Mouse (Mus musculus) bone marrow, adult 2 months (tissue): ENCODE results near the gene Ralgapa2. TPM values are rescaled to one million over a fixed set of nuclear protein-coding genes. Genes with fewer than 3 reads are reported as not detected.

Experiments
- H3K27ac ChIP-seq: fragments of 200-500 bp; 2 replicates; pipeline ENCODE4 v1.5.1; 2012; ENCODE audit warnings: low read depth, mild to moderate bottlenecking, control low read depth, inconsistent platforms, low read length; ENCODE audit not compliant: control insufficient read depth, poor library complexity, insufficient read depth
- H3K4me1 ChIP-seq: fragments of 200-500 bp; 2 replicates; pipeline ENCODE4 v1.6.1; 2011; ENCODE audit warnings: low read length; ENCODE audit not compliant: control insufficient read depth, insufficient read depth
- H3K4me3 ChIP-seq: fragments of 200-500 bp; replicated peaks from 2 replicates; pipeline ENCODE3; 2011; ENCODE audit warnings: mild to moderate bottlenecking, low read depth, low read length, control low read depth; ENCODE audit not compliant: control insufficient read depth
- CTCF ChIP-seq: fragments of 200-500 bp; IDR thresholded peaks from 2 replicates; pipeline ENCODE4 v1.5.1; 2011; ENCODE audit warnings: low read length, control low read depth; ENCODE audit not compliant: control insufficient read depth, insufficient read depth
- POLR2A ChIP-seq: fragments of 200-500 bp; IDR thresholded peaks from 2 replicates; pipeline ENCODE4 v1.6.1; 2011; ENCODE audit warnings: low read depth, mild to moderate bottlenecking, control low read depth, low read length, borderline replicate concordance; ENCODE audit not compliant: control insufficient read depth
- WGBS: fragments of 180-500 bp; shearing (Covaris S2); methylation state at CpG from one replicate; pipeline ENCODE4 v1.1.7; 2018; 5-methylcytosine and 5-hydroxymethylcytosine counted together
- polyA plus RNA-seq: library from polyadenylated mRNA; stranded (reverse); fragments of >200 nt; gene quantifications from 2 replicates; pipeline ENCODE4 v1.2.4, GENCODE M21; 2011; ENCODE audit warnings: low replicate concordance; ENCODE audit not compliant: missing spikeins, insufficient read depth, insufficient read length

Ralgapa2 gene
- polyA plus RNA-seq, 1 experiment, result 25.7 TPM

- WGBS, result 65% methylated on average over 1 of the region's 1 CpGs
- H3K4me3 ChIP-seq, result no peak overlapping the region
- TF ChIP-seq POLR2A, result no peak
- TF ChIP-seq CTCF, result no peak
- no peaks in the 10 kb centered on the region for H3K4me1 ChIP-seq
- no peak overlapping the region for H3K27ac ChIP-seq
Observed at GRCm38 (mm10) chr2:146544155-146544814, 32.1 kb upstream of the Ralgapa2 start.

- TF ChIP-seq POLR2A (no peak), CTCF (no peak)
- Histone ChIP-seq H3K27ac (no peak overlapping the region), H3K4me3 (no peak overlapping the region), H3K4me1 (no peaks in the 10 kb centered on the region)
- 29% methylated on average over 8 of the region's 8 CpGs for WGBS
Observed at GRCm38 (mm10) chr2:146533118-146533949, 21.2 kb upstream of the Ralgapa2 start.

- Histone ChIP-seq H3K27ac (no peak overlapping the region), H3K4me1 (no peaks in the 10 kb centered on the region), H3K4me3 (no peak overlapping the region)
- WGBS, result 89% methylated on average over 3 of the region's 3 CpGs
- TF ChIP-seq POLR2A (no peak), CTCF (no peak)
Observed at GRCm38 (mm10) chr2:146532493-146532892, 20.3 kb upstream of the Ralgapa2 start.

- Histone ChIP-seq H3K4me3 (no peak overlapping the region), H3K27ac (no peak overlapping the region), H3K4me1 (no peaks in the 10 kb centered on the region)
- 28% methylated on average over 2 of the region's 2 CpGs for WGBS
- no peak for TF ChIP-seq POLR2A
- no peak for TF ChIP-seq CTCF
Observed at GRCm38 (mm10) chr2:146525483-146525882, 13.3 kb upstream of the Ralgapa2 start.

GRCm38 (mm10) chr2:146524685-146525415 is 12.7 kb upstream of the Ralgapa2 start:
- Histone ChIP-seq H3K27ac (no peak overlapping the region), H3K4me1 (no peaks in the 10 kb centered on the region), H3K4me3 (no peak overlapping the region)
- 82% methylated on average over 4 of the region's 4 CpGs for WGBS
- TF ChIP-seq POLR2A, result no peak
- no peak for TF ChIP-seq CTCF

GRCm38 (mm10) chr2:146516894-146517293 is 4.8 kb upstream of the Ralgapa2 start:
- 46% methylated on average over 2 of the region's 2 CpGs for WGBS
- no peaks in the 10 kb centered on the region; the same call in 1 of the 2 replicates for H3K4me1 ChIP-seq
- no peak overlapping the region for H3K4me3 ChIP-seq
- TF ChIP-seq CTCF (no peak), POLR2A (no peak)
- no peak overlapping the region for H3K27ac ChIP-seq

GRCm38 (mm10) chr2:146515081-146515480 is 2.9 kb upstream of the Ralgapa2 start:
- H3K27ac ChIP-seq, result no peak overlapping the region
- no peaks in the 10 kb centered on the region; the same call in 1 of the 2 replicates for H3K4me1 ChIP-seq
- 65% methylated on average over 2 of the region's 2 CpGs for WGBS
- no peak overlapping the region for H3K4me3 ChIP-seq
- TF ChIP-seq POLR2A, result no peak
- TF ChIP-seq CTCF, result no peak

GRCm38 (mm10) chr2:146512581-146512920 is 407 bp upstream of the Ralgapa2 start:
- WGBS, result 69% methylated on average over 2 of the region's 2 CpGs
- no peaks in the 10 kb centered on the region; the same call in 1 of the 2 replicates for H3K4me1 ChIP-seq
- TF ChIP-seq POLR2A (no peak), CTCF (no peak)
- H3K4me3 ChIP-seq, result no peak overlapping the region
- H3K27ac ChIP-seq, result no peak overlapping the region
